Mouse (Mus musculus): ENCODE measurements around the gene Msl3l2.

Msl3l2 gene

DNA sequence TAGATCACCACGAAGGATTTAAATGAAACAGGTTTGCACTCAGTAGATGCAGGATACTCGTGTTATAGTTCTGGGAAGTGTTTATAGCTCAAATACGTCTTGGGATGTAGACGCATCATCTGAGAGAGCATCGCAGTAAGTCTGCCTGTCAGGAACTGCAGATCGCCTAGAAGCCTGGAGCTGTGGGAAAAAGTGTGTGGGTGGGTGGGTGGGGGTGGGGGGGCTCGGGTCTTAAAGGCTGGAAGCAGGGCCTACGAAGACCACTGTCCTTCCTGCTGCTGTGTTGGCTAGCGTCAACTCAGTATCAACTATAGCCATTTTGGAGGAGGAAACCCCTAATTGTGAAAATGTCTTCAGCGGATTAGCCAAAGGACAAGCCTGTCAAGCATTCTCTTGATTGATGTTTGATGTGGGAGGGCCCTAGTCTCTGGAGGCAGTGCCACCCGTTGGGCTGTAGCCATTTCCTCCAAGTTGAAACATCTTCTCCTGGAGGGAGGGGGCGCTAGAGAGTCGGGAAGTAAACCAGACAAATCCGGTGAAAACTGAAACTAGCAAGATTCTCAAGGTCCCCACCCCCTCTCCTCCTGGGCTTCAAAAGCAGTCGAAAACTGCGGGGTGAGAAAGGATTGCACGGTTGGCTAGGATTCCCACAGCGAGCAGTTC is at the start of gene Msl3l2:
Gene Msl3l2, plus strand, starts transcription at position 585 of the 663 bp plus-strand sequence.
- DNase-seq (ENCODE audit: low read depth in 2 of 2, low spot score in 2 of 2), result peak; percentile 83 to 89

DNA sequence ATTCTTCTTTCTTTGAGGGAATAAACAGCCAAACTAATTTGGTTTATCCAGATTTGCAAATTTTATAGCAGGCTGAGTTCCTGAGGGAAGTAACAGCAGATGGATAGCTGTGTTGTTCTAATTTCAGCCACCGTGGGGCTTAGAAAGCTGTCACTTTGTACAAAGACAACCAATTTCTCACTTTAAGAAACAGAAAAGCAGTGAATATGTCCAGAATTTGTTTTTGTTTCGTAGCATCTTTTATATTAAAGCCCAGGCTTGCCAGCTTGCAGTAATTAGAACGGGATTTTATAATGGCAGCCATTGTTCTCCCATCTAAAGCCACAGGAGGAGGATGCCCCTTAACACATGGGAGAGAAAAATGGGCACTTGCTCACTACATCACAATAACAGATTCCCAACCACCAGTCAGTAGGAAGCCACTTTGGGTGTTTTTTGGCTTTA is 47.7 kb upstream of the Msl3l2 start:
- DNase-seq (ENCODE audit: low read depth in 2 of 2, low spot score in 2 of 2), result no peak

GRCm38 (mm10) chr10:56061238-56061830 is 45.4 kb upstream of the Msl3l2 start:
- DNase-seq (ENCODE audit: low read depth in 2 of 2, low spot score in 2 of 2), result no peak

- DNase-seq (ENCODE audit: low read depth in 2 of 2, low spot score in 2 of 2), result no peak
Observed at GRCm38 (mm10) chr10:56062746-56063145, 44.0 kb upstream of the Msl3l2 start.

- DNase-seq (ENCODE audit: low read depth in 2 of 2, low spot score in 2 of 2), result no peak
Observed at GRCm38 (mm10) chr10:56089714-56090113, 17.0 kb upstream of the Msl3l2 start.

DNA sequence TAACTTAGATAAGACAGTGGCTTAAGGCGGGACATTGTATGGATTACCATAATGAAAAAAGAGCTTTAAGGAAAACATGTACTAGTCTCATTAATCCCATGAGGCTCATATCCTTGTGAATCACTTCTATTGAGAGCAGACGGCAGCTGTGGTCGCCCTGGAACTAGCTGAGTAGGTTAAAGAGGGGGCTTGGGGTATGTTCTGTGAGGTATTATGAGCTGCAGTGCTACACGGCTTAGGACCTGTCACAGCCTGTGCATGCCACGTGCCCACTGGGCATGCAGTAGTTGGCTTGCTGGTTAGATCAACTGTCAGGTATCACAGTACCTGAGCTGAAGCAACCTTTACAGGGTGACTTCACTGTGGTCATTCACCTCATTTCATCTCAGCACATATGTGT is 12.1 kb upstream of the Msl3l2 start:
- DNase-seq (ENCODE audit: low read depth in 2 of 2, low spot score in 2 of 2), result no peak

DNA sequence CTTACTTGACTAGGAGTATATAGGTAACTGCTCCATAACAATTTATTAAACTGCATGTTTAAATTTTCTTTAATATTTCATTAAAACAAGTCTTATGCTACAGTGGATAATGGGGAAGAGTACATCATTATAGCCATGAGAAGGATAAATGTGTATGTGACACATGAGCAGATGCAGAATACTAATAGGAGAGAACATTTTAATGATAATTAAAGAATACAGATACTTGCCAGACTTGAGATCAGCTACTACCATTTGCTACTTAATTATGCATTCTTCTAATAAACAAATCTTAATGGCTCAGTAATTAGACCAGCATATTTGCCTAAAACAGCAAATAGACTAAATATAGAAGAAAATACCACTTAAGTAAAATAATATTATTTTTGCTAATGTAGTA is 10.0 kb upstream of the Msl3l2 start:
- DNase-seq (ENCODE audit: low read depth in 2 of 2, low spot score in 2 of 2), result no peak

GRCm38 (mm10) chr10:56099126-56099525 is 7.6 kb upstream of the Msl3l2 start:
- no peak for DNase-seq (ENCODE audit: low read depth in 2 of 2, low spot score in 2 of 2)

DNA sequence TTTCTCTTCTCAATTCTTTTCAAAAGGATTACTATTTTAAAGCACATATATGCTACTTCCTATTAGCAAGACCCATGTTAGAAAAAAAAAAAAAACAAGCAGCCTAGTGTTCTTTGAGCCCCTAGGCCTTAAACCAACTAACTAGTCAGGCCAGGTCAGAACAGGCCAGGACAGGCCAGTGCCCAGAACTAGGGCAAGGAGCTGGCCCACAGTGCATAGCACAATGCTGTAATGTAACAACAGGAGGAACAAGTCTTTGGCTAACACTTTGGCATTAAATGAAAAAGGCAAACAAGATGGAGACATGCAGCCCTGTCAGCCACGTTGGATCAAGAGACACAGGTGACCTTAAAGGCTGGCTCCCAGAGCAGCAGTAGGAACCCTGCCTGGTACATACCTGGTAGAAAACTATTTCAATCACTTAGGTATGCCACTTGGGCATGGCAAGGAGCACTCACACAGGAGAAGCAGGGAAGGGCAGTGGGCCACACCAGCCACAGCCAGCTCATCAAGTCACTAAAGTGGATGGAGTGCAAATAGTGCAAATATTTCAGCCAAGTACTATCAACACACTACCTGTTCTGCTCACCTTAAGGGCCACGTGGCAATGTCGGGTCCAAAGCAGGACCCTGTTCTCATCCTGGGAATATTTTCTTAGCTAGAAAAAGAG is 6.9 kb upstream of the Msl3l2 start:
- DNase-seq (ENCODE audit: low read depth in 2 of 2, low spot score in 2 of 2), result no peak

DNA sequence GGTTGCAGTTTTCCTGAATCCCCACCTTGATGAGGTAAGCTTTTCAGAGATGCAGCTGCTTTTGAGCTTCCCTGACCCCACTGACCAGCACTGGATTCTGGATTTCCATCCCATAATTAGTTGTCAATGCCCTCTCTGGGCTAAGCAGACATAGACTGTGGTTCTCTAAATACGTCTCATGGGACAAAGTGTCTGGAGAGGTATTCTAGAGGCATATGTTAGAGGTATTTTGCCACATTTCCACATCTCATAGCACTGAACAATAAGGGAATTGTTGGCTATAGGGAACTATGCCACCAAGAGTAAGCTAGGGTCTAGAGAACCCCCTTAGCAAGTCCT is 248 bp downstream of the Msl3l2 start:
- no peak for DNase-seq (ENCODE audit: low read depth in 2 of 2, low spot score in 2 of 2)

GRCm38 (mm10) chr10:56114951-56115635 is 8.4 kb downstream of the Msl3l2 start:
- peak; percentile 44 to 65 for DNase-seq (ENCODE audit: low read depth in 2 of 2, low spot score in 2 of 2)

GRCm38 (mm10) chr10:56115636-56116180 is 9.0 kb downstream of the Msl3l2 start:
- DNase-seq (ENCODE audit: low read depth in 2 of 2, low spot score in 2 of 2), result peak in 1 of 2 experiments; percentile 14

DNA sequence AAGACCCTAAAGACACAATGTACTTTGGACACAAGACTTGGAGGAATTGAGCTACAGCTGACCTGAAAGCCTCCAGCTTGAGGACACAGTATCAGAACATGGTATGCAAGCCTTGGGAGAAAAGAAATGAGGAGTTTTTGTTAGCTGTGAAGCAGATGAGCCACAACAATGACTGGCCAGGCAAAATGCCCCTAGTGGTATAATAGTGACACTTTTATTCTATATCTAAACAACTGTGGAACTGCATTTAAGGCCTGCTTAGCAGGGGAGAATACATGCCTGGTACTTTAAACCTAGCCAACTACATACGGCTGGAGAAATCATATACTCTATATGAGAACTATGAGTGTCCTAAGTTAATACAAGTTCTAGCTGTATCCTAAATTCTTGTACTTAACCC is 20.3 kb downstream of the Msl3l2 start:
- DNase-seq (ENCODE audit: low read depth in 2 of 2, low spot score in 2 of 2), result no peak

DNA sequence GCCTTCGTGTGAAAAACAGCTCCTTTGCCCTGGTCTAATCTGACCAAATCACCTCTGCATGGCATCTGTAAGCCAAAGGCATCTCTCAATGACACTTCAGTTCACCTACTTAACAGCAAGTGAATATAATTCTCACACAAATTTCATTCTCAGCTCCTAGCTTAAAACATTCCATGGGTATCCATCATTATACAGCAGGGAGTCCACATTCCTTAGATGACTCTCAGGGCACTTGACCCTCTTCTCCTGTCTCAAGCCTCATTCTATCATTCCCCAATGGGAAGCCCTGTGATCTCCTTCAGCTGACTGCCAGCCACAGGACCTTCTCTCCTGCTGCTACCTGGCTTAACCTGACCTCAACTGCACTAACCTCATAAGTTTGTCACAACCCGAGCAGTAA is 22.9 kb downstream of the Msl3l2 start:
- DNase-seq (ENCODE audit: low read depth in 2 of 2, low spot score in 2 of 2), result no peak

GRCm38 (mm10) chr10:56137191-56137590 is 30.5 kb downstream of the Msl3l2 start:
- no peak for DNase-seq (ENCODE audit: low read depth in 2 of 2, low spot score in 2 of 2)

DNA sequence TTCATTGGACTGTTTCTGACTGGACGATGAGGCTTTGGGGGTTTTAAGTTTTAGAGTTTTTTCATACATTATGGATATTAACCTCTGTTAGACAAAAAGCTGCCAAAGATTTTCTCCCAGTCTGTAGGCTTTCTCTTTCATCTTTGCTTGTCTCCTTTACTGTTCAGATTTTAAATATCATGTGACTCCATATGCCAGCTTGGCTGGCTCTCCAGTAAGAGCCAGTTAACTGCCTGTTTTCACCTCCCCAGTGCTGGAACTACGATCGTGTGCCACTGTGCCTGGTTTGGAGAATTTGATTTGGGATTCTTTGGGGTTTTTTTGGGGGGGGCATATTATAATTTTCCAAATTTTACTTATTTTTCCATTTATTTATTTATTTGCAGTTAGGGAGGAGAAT is 42.2 kb downstream of the Msl3l2 start:
- no peak for DNase-seq (ENCODE audit: low read depth in 2 of 2, low spot score in 2 of 2)

GRCm38 (mm10) chr10:56156956-56157355 is 50.2 kb downstream of the Msl3l2 start:
- no peak for DNase-seq (ENCODE audit: low read depth in 2 of 2, low spot score in 2 of 2)

- DNase-seq (ENCODE audit: low read depth in 2 of 2, low spot score in 2 of 2), result no peak
Observed at GRCm38 (mm10) chr10:56158207-56158606, 51.5 kb downstream of the Msl3l2 start.

- no peak for DNase-seq (ENCODE audit: low read depth in 2 of 2, low spot score in 2 of 2)
Observed at GRCm38 (mm10) chr10:56158748-56159147, 52.0 kb downstream of the Msl3l2 start.

- no peak for DNase-seq (ENCODE audit: low read depth in 2 of 2, low spot score in 2 of 2)
Observed at GRCm38 (mm10) chr10:56164411-56164810, 57.7 kb downstream of the Msl3l2 start.

DNA sequence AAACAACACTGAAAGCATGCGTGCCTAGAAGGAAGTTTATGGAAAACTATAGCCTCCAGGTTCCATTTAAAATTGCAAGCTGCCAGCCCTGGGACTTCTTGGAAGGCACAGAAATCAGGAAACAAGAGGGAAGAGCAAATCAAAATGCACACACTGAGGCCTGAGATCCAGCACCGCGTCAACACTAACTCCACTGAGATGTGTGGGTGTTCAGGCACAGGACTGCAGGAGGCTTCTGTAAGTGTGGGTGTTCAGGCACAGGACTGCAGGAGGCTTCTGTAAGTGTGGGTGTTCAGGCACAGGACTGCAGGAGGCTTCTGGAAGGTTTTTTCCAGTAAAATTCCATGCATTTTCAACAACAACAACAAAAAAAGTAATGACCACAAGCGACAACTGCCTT is 59.0 kb downstream of the Msl3l2 start:
- DNase-seq (ENCODE audit: low read depth in 2 of 2, low spot score in 2 of 2), result no peak
